Mouse (Mus musculus) C2C12 (cell line): ENCODE data around the gene Fam193a.

Source experiments
- CEBPB ChIP-seq: IDR thresholded peaks from one replicate; pipeline ENCODE4 v1.6.1; 2011; ENCODE audit warnings: low read depth, mild to moderate bottlenecking, control low read depth, moderate library complexity
- CTCF ChIP-seq: IDR thresholded peaks from one replicate; pipeline ENCODE4 v1.5.1; 2011; ENCODE audit not compliant: control insufficient read depth, insufficient read depth, insufficient read length
- FOSL1 ChIP-seq: IDR thresholded peaks from one replicate; pipeline ENCODE4 v1.8.0; 2011; ENCODE audit warnings: mild to moderate bottlenecking, low read length; ENCODE audit not compliant: poor library complexity, insufficient read depth, severe bottlenecking
- MAX ChIP-seq: IDR thresholded peaks from one replicate; pipeline ENCODE4 v1.6.1; 2011; ENCODE audit warnings: mild to moderate bottlenecking, control low read depth
- MYOD1 ChIP-seq: IDR thresholded peaks from one replicate; pipeline ENCODE4 v1.6.1; 2011; ENCODE audit warnings: low read depth; ENCODE audit not compliant: control insufficient read depth, insufficient read length
- USF1 ChIP-seq: IDR thresholded peaks from one replicate; pipeline ENCODE4 v1.6.1; 2011; ENCODE audit warnings: low read depth, mild to moderate bottlenecking, control low read depth, moderate library complexity

GRCm38 (mm10) chr5:34524511-34524910, 154.8 kb downstream of the Fam193a start:
- TF ChIP-seq CTCF (no peak), CEBPB (no peak), USF1 (no peak), FOSL1 (no peak), MAX (no peak), MYOD1 (no peak)
